Mouse (Mus musculus) forebrain, embryonic 11.5 days (tissue): ENCODE measurements around the gene Spock2. TPM values are rescaled to one million over a fixed set of nuclear protein-coding genes. Genes with fewer than 3 reads are reported as not detected.

Experiments
- microRNA-seq: library from miRNA; unstranded; fragments of <30 nt; microRNA quantifications from one replicate; pipeline ENCODE4, GENCODE M21; 2016; ENCODE audit not compliant: insufficient number of aligned reads
- polyA plus RNA-seq: library from polyadenylated mRNA; unstranded; fragments of >200 nt; fragmentation: Nextera tagmentation; extraction: Ambion mirVana; gene quantifications from 2 replicates; pipeline ENCODE4 v1.2.1, GENCODE M21; 2014

Spock2 gene
- polyA plus RNA-seq, 1 experiment from 2014 or later, result 5.5 TPM

Small RNAs within 50 kb of the gene (microRNA-seq; reads per million reads assigned to microRNA genes)
- gene Mir6906, result not detected

Other genes starting within 250 kb of the Spock2 start
- gene Dnajb12, start 226.7 kb upstream of the Spock2 start, polyA plus RNA-seq, result 25.3 and 26.5 TPM in 2 replicates
- 7.4 and 9.5 TPM in 2 replicates for gene Ddit4, start 154.4 kb upstream of the Spock2 start, polyA plus RNA-seq
- 35.8 and 38.4 TPM in 2 replicates for gene Ascc1, start 103.4 kb upstream of the Spock2 start, polyA plus RNA-seq
- gene Anapc16, start 103.1 kb upstream of the Spock2 start, polyA plus RNA-seq, result 94.6 and 99.4 TPM in 2 replicates
- gene Chst3, start 113.0 kb downstream of the Spock2 start, polyA plus RNA-seq, result 2.8 and 3.2 TPM in 2 replicates
- gene Psap, start 171.4 kb downstream of the Spock2 start, polyA plus RNA-seq, result 63.6 and 74.2 TPM in 2 replicates
- gene Vsir, start 240.6 kb downstream of the Spock2 start, polyA plus RNA-seq, result 0.96 and 1.2 TPM in 2 replicates